Mouse (Mus musculus) MEL (cell line): ENCODE results near the gene Il21. TPM values are rescaled to one million over a fixed set of nuclear protein-coding genes. Genes with fewer than 3 reads are reported as not detected.

ENCODE experiments used
- DNase-seq: peaks from one replicate; pipeline ENCODE4 v3.0.0; 2011; ENCODE audit warnings: low read depth, low spot score
- H3K27ac ChIP-seq: 2 replicates; pipeline ENCODE4 v1.5.1; 2012; ENCODE audit warnings: low read depth, mild to moderate bottlenecking, control low read depth, low read length, moderate library complexity; ENCODE audit not compliant: control insufficient read depth
- H3K27me3 ChIP-seq, 2 experiments: fragments of 150-350 bp in 1 of 2; sonication (generic) in 1 of 2; 2 replicates each; pipeline ENCODE4 v1.6.1; 2012; ENCODE audit warnings: low read length in 2 of 2, mild to moderate bottlenecking in 2 of 2, improper control_type of control experiment in 1 of 2, moderate library complexity in 1 of 2; ENCODE audit not compliant: insufficient read depth in 2 of 2, control insufficient read depth in 1 of 2
- H3K36me3 ChIP-seq, 2 experiments: 2 replicates each; pipeline ENCODE4 v1.6.1; 2012 to 2014; ENCODE audit warnings: low read length in 2 of 2, improper control_type of control experiment in 1 of 2, inconsistent platforms in 1 of 2, mild to moderate bottlenecking in 1 of 2; ENCODE audit not compliant: insufficient read depth in 2 of 2, control insufficient read depth in 1 of 2
- H3K4me1 ChIP-seq, 2 experiments: fragments of 150-350 bp in 1 of 2; sonication (generic) in 1 of 2; 2 replicates each; pipeline ENCODE4 v1.6.1; 2012; ENCODE audit warnings: low read length in 2 of 2, improper control_type of control experiment in 1 of 2, mild to moderate bottlenecking in 1 of 2; ENCODE audit not compliant: insufficient read depth in 2 of 2, control insufficient read depth in 1 of 2
- H3K4me3 ChIP-seq, 2 experiments: fragments of 150-350 bp in 1 of 2; sonication (generic) in 1 of 2; 2 replicates each; pipeline ENCODE4 v1.5.1; 2012; ENCODE audit warnings: low read depth in 2 of 2, low read length in 2 of 2, mild to moderate bottlenecking in 2 of 2, moderate library complexity in 2 of 2, control low read depth in 1 of 2, improper control_type of control experiment in 1 of 2; ENCODE audit not compliant: control insufficient read depth in 1 of 2, insufficient read depth in 1 of 2
- H3K79me2 ChIP-seq: 2 replicates; pipeline ENCODE4 v1.6.1; 2012; ENCODE audit warnings: mild to moderate bottlenecking, low read length, moderate library complexity; ENCODE audit not compliant: control insufficient read depth, poor library complexity, insufficient read depth
- H3K9ac ChIP-seq: 2 replicates; pipeline ENCODE4 v1.6.1; 2012; ENCODE audit warnings: low read depth, mild to moderate bottlenecking, control low read depth, low read length, moderate library complexity; ENCODE audit not compliant: control insufficient read depth, poor library complexity, severe bottlenecking
- H3K9me3 ChIP-seq: fragments of 150-350 bp; sonication (generic); replicated peaks from 2 replicates; pipeline ENCODE4 v1.6.1; 2012; ENCODE audit warnings: mild to moderate bottlenecking, low read length, improper control_type of control experiment, moderate library complexity; ENCODE audit not compliant: insufficient read depth
- CHD1 ChIP-seq: IDR thresholded peaks from 2 replicates; pipeline ENCODE4 v1.6.1; 2012; ENCODE audit warnings: low read depth, mild to moderate bottlenecking, inconsistent platforms, low read length, improper control_type of control experiment
- CHD2 ChIP-seq: IDR thresholded peaks from 2 replicates; pipeline ENCODE4 v1.6.1; 2011; ENCODE audit warnings: low read length, improper control_type of control experiment
- CTCF ChIP-seq, 3 experiments: IDR thresholded peaks in 2 of 3; conservative IDR thresholded peaks in 1 of 3; 2 replicates each; pipeline ENCODE4 v1.5.1; 2011 to 2012; ENCODE audit warnings: low read length in 3 of 3, low read depth in 2 of 3, mild to moderate bottlenecking in 2 of 3, improper control_type of control experiment in 1 of 3, inconsistent platforms in 1 of 3, mixed read lengths in 1 of 3, moderate library complexity in 1 of 3; ENCODE audit not compliant: control insufficient read depth in 1 of 3, insufficient read depth in 1 of 3, poor library complexity in 1 of 3, severe bottlenecking in 1 of 3
- E2F4 ChIP-seq: IDR thresholded peaks from 2 replicates; pipeline ENCODE4 v1.6.1; 2011; ENCODE audit warnings: low read depth, low read length, improper control_type of control experiment, borderline replicate concordance
- ELF1 ChIP-seq: IDR thresholded peaks from 2 replicates; pipeline ENCODE4 v1.6.1; 2014; ENCODE audit warnings: low read depth, mild to moderate bottlenecking, inconsistent platforms, low read length, improper control_type of control experiment, moderate library complexity
- ETS1 ChIP-seq: IDR thresholded peaks from 2 replicates; pipeline ENCODE4 v1.6.1; 2012; ENCODE audit warnings: low read depth, mild to moderate bottlenecking, inconsistent platforms, low read length, improper control_type of control experiment, moderate library complexity
- GABPA ChIP-seq: IDR thresholded peaks from 2 replicates; pipeline ENCODE4 v1.6.1; 2012; ENCODE audit warnings: low read depth, mild to moderate bottlenecking, inconsistent platforms, low read length, improper control_type of control experiment, moderate library complexity
- GATA1 ChIP-seq: IDR thresholded peaks from 2 replicates; pipeline ENCODE4 v1.6.1; 2011; ENCODE audit warnings: low read depth, low read length, improper control_type of control experiment
- KAT2A ChIP-seq: conservative IDR thresholded peaks from 2 replicates; pipeline ENCODE4 v1.6.1; 2012; ENCODE audit warnings: low read depth, low read length, improper control_type of control experiment, inconsistent platforms
- MAX ChIP-seq: IDR thresholded peaks from 2 replicates; pipeline ENCODE4 v1.6.1; 2011; ENCODE audit warnings: low read length, improper control_type of control experiment
- MYB ChIP-seq: IDR thresholded peaks from 2 replicates; pipeline ENCODE4 v1.6.1; 2011; ENCODE audit warnings: mild to moderate bottlenecking, low read depth, low read length, improper control_type of control experiment
- NELFE ChIP-seq: IDR thresholded peaks from 2 replicates; pipeline ENCODE4 v1.6.1; 2011; ENCODE audit warnings: low read depth, low read length, improper control_type of control experiment
- POLR2AphosphoS5 ChIP-seq: IDR thresholded peaks from 2 replicates; pipeline ENCODE4 v1.6.1; 2012; ENCODE audit warnings: low read depth, borderline replicate concordance, mild to moderate bottlenecking, inconsistent platforms, low read length, moderate library complexity, mixed read lengths
- RAD21 ChIP-seq: IDR thresholded peaks from 2 replicates; pipeline ENCODE4 v1.6.1; 2011; ENCODE audit warnings: mild to moderate bottlenecking, low read depth, low read length, improper control_type of control experiment
- SIN3A ChIP-seq: IDR thresholded peaks from 2 replicates; pipeline ENCODE4 v1.6.1; 2012; ENCODE audit warnings: low read length, improper control_type of control experiment, inconsistent platforms
- SMC3 ChIP-seq: IDR thresholded peaks from 2 replicates; pipeline ENCODE4 v1.6.1; 2011; ENCODE audit warnings: low read depth, low read length, improper control_type of control experiment
- UBTF ChIP-seq: IDR thresholded peaks from 2 replicates; pipeline ENCODE4 v1.6.1; 2012; ENCODE audit warnings: low read depth, mild to moderate bottlenecking, inconsistent platforms, low read length, improper control_type of control experiment, moderate library complexity, borderline replicate concordance; ENCODE audit not compliant: insufficient read depth
- ZC3H11A ChIP-seq: IDR thresholded peaks from 2 replicates; pipeline ENCODE4 v1.6.1; 2012; ENCODE audit warnings: low read depth, mild to moderate bottlenecking, inconsistent platforms, low read length, improper control_type of control experiment
- ZNF384 ChIP-seq: IDR thresholded peaks from 2 replicates; pipeline ENCODE4 v1.6.1; 2012; ENCODE audit warnings: low read depth, mild to moderate bottlenecking, inconsistent platforms, low read length, improper control_type of control experiment
- polyA plus RNA-seq, 2 experiments: library from polyadenylated mRNA; stranded (reverse) in 1 of 2; unstranded in 1 of 2; fragments of >175 nt in 1 of 2; fragments of >200 nt in 1 of 2; gene quantifications; 2 replicates each; pipeline versions ENCODE4 v1.2.1 to v1.2.4; 2012; ENCODE audit warnings: low replicate concordance in 2 of 2, low read depth in 1 of 2; ENCODE audit not compliant: insufficient read length in 2 of 2, insufficient read depth in 1 of 2, missing spikeins in 1 of 2
- total RNA-seq: library from RNA; depleted of rRNA; stranded (reverse); fragments of 300-350 nt; gene quantifications from 2 replicates; pipeline ENCODE4 v1.2.3, GENCODE M21; 2012

Gene Il21
- total and polyA plus RNA-seq, 3 experiments, result not detected

- TF ChIP-seq KAT2A (no peak), POLR2AphosphoS5 (no peak), RAD21 (peak; percentile 79), ZC3H11A (peak; percentile 58), ELF1 (no peak), CTCF (IDR thresholded peaks at IDR 0.05 in 2 of 3, conservative IDR thresholded peaks at IDR 0.05 in 1 of 3; ENCODE audit: control insufficient read depth in 1 of 3, insufficient read depth in 1 of 3, low read depth in 2 of 3, low read length in 3 of 3, poor library complexity in 1 of 3, severe bottlenecking in 1 of 3) (peak; percentile 86 to 93 (median 86)), GABPA (no peak), NELFE (no peak), SMC3 (peak; percentile 78)
- no peak overlapping the region for H3K9ac ChIP-seq
- DNase-seq, result peak; percentile 74
- no peaks in the 10 kb centered on the region for H3K79me2 ChIP-seq
- H3K4me3 ChIP-seq, result no peak overlapping the region
- H3K27ac ChIP-seq, result no peak overlapping the region
- peaks cover 0 to 5% of the 10 kb centered on the region in 2 experiments; a peak in 2 of 4 replicates for H3K4me1 ChIP-seq
- no peaks in the 10 kb centered on the region for H3K27me3 ChIP-seq
- H3K9me3 ChIP-seq, result no peaks in the 10 kb centered on the region
- H3K36me3 ChIP-seq, result no peaks in the 10 kb centered on the region
These were observed 38.8 kb upstream of the Il21 start for GRCm38 (mm10) chr3:37271209-37271608.

- TF ChIP-seq MAX (no peak), CHD2 (no peak), NELFE (no peak), UBTF (no peak), ZC3H11A (no peak), CHD1 (no peak), E2F4 (no peak), MYB (no peak), RAD21 (no peak), ETS1 (no peak), GATA1 (no peak), GABPA (no peak), ZNF384 (no peak), SIN3A (no peak)
- TF ChIP-seq, all 39 proteins: peak for 0
- H3K4me1 ChIP-seq, result peaks cover 0 to 5% of the 10 kb centered on the region in 2 experiments; a peak in 2 of 4 replicates
These were observed 37.5 kb upstream of the Il21 start for GRCm38 (mm10) chr3:37269926-37270325.

More at GRCm38 (mm10) chr3:37269926-37270325, 37.5 kb upstream of the Il21 start:
- DNase-seq, result no peak
- Histone ChIP-seq H3K27ac (no peak overlapping the region), H3K79me2 (no peaks in the 10 kb centered on the region), H3K9me3 (no peaks in the 10 kb centered on the region), H3K9ac (no peak overlapping the region), H3K36me3 (no peaks in the 10 kb centered on the region), H3K27me3 (no peaks in the 10 kb centered on the region), H3K4me3 (no peak overlapping the region)
